Mouse (Mus musculus) inflammation-experienced regulatory T-cells, adult 6 months (primary cell): ENCODE measurements around the gene Inka2. TPM values are rescaled to one million over a fixed set of nuclear protein-coding genes. Genes with fewer than 3 reads are reported as not detected.

Experiments
- ATAC-seq: one replicate; pipeline ENCODE4 v1.8.0; 2017
- polyA plus RNA-seq, 3 experiments: library from polyadenylated mRNA; unstranded; fragments of 100-300 nt; shearing (Covaris generic); gene quantifications; one replicate each; pipeline ENCODE4 v1.2.1; 2017

The Inka2 gene
- polyA plus RNA-seq, 3 experiments from 2014 or later: 1.5 to 2.0 (median 1.8) TPM

- ATAC-seq: no peak
Observed at GRCm38 (mm10) chr3:105732360-105732759, 28.0 kb downstream of the Inka2 start.

GRCm38 (mm10) chr3:105733538-105733937 is 29.1 kb downstream of the Inka2 start:
- ATAC-seq: no peak

GRCm38 (mm10) chr3:105735285-105735684 is 30.9 kb downstream of the Inka2 start:
- no peak for ATAC-seq

GRCm38 (mm10) chr3:105736148-105736547 is 31.7 kb downstream of the Inka2 start:
- no peak for ATAC-seq

GRCm38 (mm10) chr3:105737070-105737469 is 32.7 kb downstream of the Inka2 start:
- no peak for ATAC-seq

- no peak for ATAC-seq
Observed at GRCm38 (mm10) chr3:105737666-105738065, 33.3 kb downstream of the Inka2 start.

- ATAC-seq: no peak
Observed at GRCm38 (mm10) chr3:105746542-105746941, 42.1 kb downstream of the Inka2 start.

GRCm38 (mm10) chr3:105750810-105751209 is 46.4 kb downstream of the Inka2 start:
- ATAC-seq: no peak

GRCm38 (mm10) chr3:105754184-105754583 is 49.8 kb downstream of the Inka2 start:
- no peak for ATAC-seq

GRCm38 (mm10) chr3:105755123-105755522 is 50.7 kb downstream of the Inka2 start:
- ATAC-seq: no peak

GRCm38 (mm10) chr3:105756505-105756904 is 52.1 kb downstream of the Inka2 start:
- peak; percentile 69 for ATAC-seq

- no peak for ATAC-seq
Observed at GRCm38 (mm10) chr3:105757323-105758083, 53.1 kb downstream of the Inka2 start.

GRCm38 (mm10) chr3:105758098-105758497 is 53.7 kb downstream of the Inka2 start:
- no peak for ATAC-seq

- no peak for ATAC-seq
Observed at GRCm38 (mm10) chr3:105758658-105759057, 54.3 kb downstream of the Inka2 start.

- no peak for ATAC-seq
Observed at GRCm38 (mm10) chr3:105760063-105760462, 55.7 kb downstream of the Inka2 start.

GRCm38 (mm10) chr3:105763132-105763851 is 58.9 kb downstream of the Inka2 start:
- peak; percentile 95 for ATAC-seq

- peak; percentile 81 for ATAC-seq
Observed at GRCm38 (mm10) chr3:105768529-105768928, 64.1 kb downstream of the Inka2 start.

- ATAC-seq: no peak
Observed at GRCm38 (mm10) chr3:105769380-105769779, 65.0 kb downstream of the Inka2 start.

Other genes with a start within 250 kb of the Inka2 start
- gene Ddx20, start 17.0 kb upstream of the Inka2 start, polyA plus RNA-seq: 10 to 100 TPM in 2 of 3 experiments, 1 to 10 TPM in 1; 9.9 to 16.3 (median 13.4) TPM
- 100 to 1,000 TPM; 142 to 303 (median 166) TPM for gene Rap1a, start 96.7 kb downstream of the Inka2 start, polyA plus RNA-seq
- gene Adora3, start 166.3 kb downstream of the Inka2 start, polyA plus RNA-seq: under 1 TPM in 2 of 3 experiments, not detected in 1; 0.26 to 0.39 TPM
- not detected for gene Tmigd3, start 166.3 kb downstream of the Inka2 start, polyA plus RNA-seq
- gene I830077J02Rik, start 228.1 kb downstream of the Inka2 start, polyA plus RNA-seq: 1 to 10 TPM in 2 of 3 experiments, not detected in 1; 1.3 to 1.8 TPM